Mouse (Mus musculus) layer of hippocampus, postnatal 14 days (tissue): ENCODE results near the gene Rbm39. TPM values are rescaled to one million over a fixed set of nuclear protein-coding genes. Genes with fewer than 3 reads are reported as not detected.
"Not testable (repeated sequence)": the region's sequence is repeated elsewhere in the genome, so short reads cannot be mapped to it uniquely, and the experiment has no call there.

Experiments used
- DNase-seq, 2 experiments: peaks; one replicate each; pipeline ENCODE4 v3.0.0; 2021 to 2022; ENCODE audit warnings: low spot score in 2 of 2, mixed read lengths in 1 of 2
- total RNA-seq, 2 experiments: library from RNA; stranded (reverse); gene quantifications; 2 replicates each; pipeline ENCODE4 v1.2.3; 2021

The Rbm39 gene
- total RNA-seq, 2 experiments from 2014 or later, result 293 to 339 TPM

- not testable (repeated sequence) for DNase-seq
Observed at GRCm38 (mm10) chr2:156112080-156112423, 68.0 kb downstream of the Rbm39 start.

GRCm38 (mm10) chr2:156111358-156112079 is 68.5 kb downstream of the Rbm39 start, which contains the start of the genes Cpne1 and Rbm12:
TSS of gene Cpne1 (minus strand) at chr2:156111965.
TSS of gene Rbm12 (minus strand) at chr2:156111978.
- peak; percentile 92 to 93 for DNase-seq

- DNase-seq, result no peak
Observed at GRCm38 (mm10) chr2:156110627-156111357, 69.2 kb downstream of the Rbm39 start.

Other genes with a start within 250 kb of the Rbm39 start
- 10 to 100 TPM; 58.4 to 70.1 TPM for gene Uqcc1, start 249.9 kb downstream of the Rbm39 start, total RNA-seq
- not detected for gene Gm15557, start 239.5 kb downstream of the Rbm39 start, total RNA-seq
- under 1 TPM; 0.43 to 0.69 TPM for gene Gdf5, start 234.9 kb downstream of the Rbm39 start, total RNA-seq
- 10 to 100 TPM; 18.0 to 19.3 TPM for gene Cep250, start 223.8 kb downstream of the Rbm39 start, total RNA-seq
- 1 to 10 TPM in 1 of 2 experiments, under 1 TPM in 1; 0.93 to 1.5 TPM for gene 6430550D23Rik, start 172.3 kb downstream of the Rbm39 start, total RNA-seq
- gene Ergic3, start 172.2 kb downstream of the Rbm39 start, total RNA-seq, result 100 to 1,000 TPM; 186 to 201 TPM
- gene Fer1l4, start 127.3 kb downstream of the Rbm39 start, total RNA-seq, result not detected
- 1 to 10 TPM; 3.7 TPM for gene Spag4, start 115.1 kb downstream of the Rbm39 start, total RNA-seq
- 10 to 100 TPM; 25.8 to 26.8 TPM for gene Cpne1, start 68.3 kb downstream of the Rbm39 start, total RNA-seq
- 10 to 100 TPM; 29.8 to 30.5 TPM for gene Rbm12, start 68.3 kb downstream of the Rbm39 start, total RNA-seq
- 10 to 100 TPM; 20.0 to 20.9 TPM for gene Gm28036, start 53.1 kb downstream of the Rbm39 start, total RNA-seq
- 100 to 1,000 TPM; 210 to 215 TPM for gene Romo1, start 36.2 kb downstream of the Rbm39 start, total RNA-seq
- gene Nfs1, start 36.1 kb downstream of the Rbm39 start, total RNA-seq, result 10 to 100 TPM; 42.0 to 44.1 TPM
- 10 to 100 TPM; 76.5 to 77.4 TPM for gene Phf20, start 16.2 kb upstream of the Rbm39 start, total RNA-seq
- 1 to 10 TPM; 4.4 to 6.4 TPM for gene Cnbd2, start 132.1 kb upstream of the Rbm39 start, total RNA-seq
- 100 to 1,000 TPM; 106 to 113 TPM for gene Scand1, start 132.5 kb upstream of the Rbm39 start, total RNA-seq
- 100 to 1,000 TPM; 299 to 316 TPM for gene Epb41l1, start 240.7 kb upstream of the Rbm39 start, total RNA-seq